Mouse (Mus musculus) olfactory bulb, adult 2 months (tissue): ENCODE results near the gene Ppp6r2.

Experiments
- CTCF ChIP-seq: fragments of 200-500 bp; IDR thresholded peaks from 2 replicates; pipeline ENCODE4 v1.5.1; 2012; ENCODE audit warnings: low read depth, mild to moderate bottlenecking, low read length, moderate library complexity; ENCODE audit not compliant: insufficient read depth
- POLR2A ChIP-seq: fragments of 200-500 bp; IDR thresholded peaks from 2 replicates; pipeline ENCODE4 v1.6.1; 2012; ENCODE audit warnings: mild to moderate bottlenecking, low read depth, low read length, moderate library complexity; ENCODE audit not compliant: insufficient read depth

- no peak for TF ChIP-seq POLR2A
- no peak for TF ChIP-seq CTCF
These were observed 72.7 kb downstream of the Ppp6r2 start for GRCm38 (mm10) chr15:89284094-89284493.
